8 mouse cellular contexts compared by ENCODE assay signal in genomic region chr6:48546271-48546670, GRCm38 (mm10). TPM values are rescaled to one million over a fixed set of nuclear protein-coding genes. Genes with fewer than 3 reads are reported as not detected.
DNase-seq lines count a peak whose midpoint lies in the region; ATAC-seq and TF ChIP-seq lines count a peak whose summit lies in the region.

No protein-coding gene starts in this region.

- ATAC-seq in embryonic facial prominence, embryonic 14.5 days (ENCODE audit: low read depth), result no peak
- peak; percentile 60 for ATAC-seq in megakaryocyte, adult 5-6 weeks (ENCODE audit: poor library complexity, severe bottlenecking)
- ATAC-seq in frontal cortex, adult (ENCODE audit: low TSS enrichment), result no peak

- H3K36me3 ChIP-seq in thymus, adult 2 months (ENCODE audit: control insufficient read depth, insufficient read depth, low read length), result no peaks in the 10 kb centered on the region
- H3K36me3 ChIP-seq in embryonic facial prominence, embryonic 14.5 days (ENCODE audit: control insufficient read depth, insufficient read depth, low read length), result no peaks in the 10 kb centered on the region

- no peaks in the 10 kb centered on the region for H3K9me3 ChIP-seq in embryonic facial prominence, embryonic 14.5 days (ENCODE audit: control insufficient read depth, low read length)

- H3K27me3 ChIP-seq in thymus, adult 2 months (ENCODE audit: control insufficient read depth, insufficient read depth, low read length), result no peaks in the 10 kb centered on the region
- no peaks in the 10 kb centered on the region for H3K27me3 ChIP-seq in embryonic facial prominence, embryonic 14.5 days (replicated peaks; ENCODE audit: control insufficient read depth, insufficient read depth, low read length)

- no peak overlapping the region for H3K9ac ChIP-seq in embryonic facial prominence, embryonic 14.5 days (ENCODE audit: low read depth, low read length)

- TF ChIP-seq POLR2A in thymus, adult 2 months (IDR thresholded peaks at IDR 0.05; ENCODE audit: control insufficient read depth, extremely low read depth, insufficient read depth, low read length, poor library complexity), result no peak

- H3K4me1 ChIP-seq in thymus, adult 2 months (replicated peaks; ENCODE audit: control insufficient read depth, insufficient read depth, low read length), result no peaks in the 10 kb centered on the region
- peaks cover 10% of the 10 kb centered on the region; the same call in 1 of the 2 replicates for H3K4me1 ChIP-seq in embryonic facial prominence, embryonic 14.5 days (ENCODE audit: control insufficient read depth, insufficient read depth, low read length)

- H3K27ac ChIP-seq in thymus, adult 2 months (ENCODE audit: control insufficient read depth, insufficient read depth, low read length), result no peak overlapping the region
- no peak overlapping the region for H3K27ac ChIP-seq in embryonic facial prominence, embryonic 14.5 days (replicated peaks; ENCODE audit: low read depth, low read length)

- no peak for TF ChIP-seq CTCF in thymus, adult 2 months (IDR thresholded peaks at IDR 0.05; ENCODE audit: borderline replicate concordance, control insufficient read depth, extremely low read depth, insufficient read depth, low read length, poor library complexity)

- DNase-seq in heart, adult 11 months, result peak; percentile 90
- no peak for DNase-seq in heart, adult 8-10 months (ENCODE audit: low spot score)
- peak; percentile 29 for DNase-seq in thymus, adult 2 months
- DNase-seq in thymus, adult 18-20 months, result no peak
- peak; percentile 25 for DNase-seq in embryonic facial prominence, embryonic 14.5 days (ENCODE audit: low spot score)
- DNase-seq in ovary, postnatal 14 days (ENCODE audit: low spot score), result no peak

- H3K4me3 ChIP-seq in thymus, adult 2 months (ENCODE audit: control insufficient read depth, insufficient read depth, low read length), result no peak overlapping the region
- no peak overlapping the region for H3K4me3 ChIP-seq in embryonic facial prominence, embryonic 14.5 days (ENCODE audit: low read depth, low read length)

- H3K4me2 ChIP-seq in embryonic facial prominence, embryonic 14.5 days (ENCODE audit: low read depth, low read length), result no peak overlapping the region

- WGBS in thymus, adult 2 months, result 23% methylated on average over 1 of the region's 1 CpGs
- 63% methylated on average over 1 of the region's 1 CpGs for WGBS in embryonic facial prominence, embryonic 14.5 days

RNA-seq across cellular contexts. Expression of gene Lrrc61, which starts 8.3 kb away (rescaled TPM):
- 10 to 100 TPM; 17.7 to 20.1 (median 18.8) TPM for total RNA-seq in heart, adult 8-10 months (2022)
- 41.4 and 58.7 TPM in 2 replicates for polyA plus RNA-seq in thymus, adult 2 months (2012; rRNA removed)
- 6.7 and 6.8 TPM in 2 replicates for polyA plus RNA-seq in embryonic facial prominence, embryonic 14.5 days (2014; fragmentation: Nextera tagmentation; extraction: Ambion mirVana)
- 13.4 and 14.3 TPM in 2 replicates for total RNA-seq in megakaryocyte, adult 5-6 weeks (2015)
- 9.7 and 11.3 TPM in 2 replicates for total RNA-seq in megakaryocyte, adult 5-6 weeks (2017)

RNA-seq across cellular contexts. Expression of gene Atp6v0e2, which starts 8.9 kb away (rescaled TPM):
- total RNA-seq in heart, adult 8-10 months (2022), result 10 to 100 TPM; 18.1 to 27.4 (median 23.3) TPM
- 3.3 and 4.7 TPM in 2 replicates for polyA plus RNA-seq in thymus, adult 2 months (2012; rRNA removed)
- polyA plus RNA-seq in embryonic facial prominence, embryonic 14.5 days (2014; fragmentation: Nextera tagmentation; extraction: Ambion mirVana), result 22.8 TPM in 2 replicates
- total RNA-seq in megakaryocyte, adult 5-6 weeks (2015), result not detected in 2 replicates
- total RNA-seq in megakaryocyte, adult 5-6 weeks (2017), result 0.48 TPM in 1 of 2 replicates, not detected in the other

RNA-seq across cellular contexts. Expression of gene Rarres2, which starts 26.3 kb away (rescaled TPM):
- total RNA-seq in heart, adult 8-10 months (2022), result 100 to 1,000 TPM in 1 of 4 experiments, 10 to 100 TPM in 3; 62.1 to 108 (median 77.5) TPM
- 17.5 and 28.8 TPM in 2 replicates for polyA plus RNA-seq in thymus, adult 2 months (2012; rRNA removed)
- polyA plus RNA-seq in embryonic facial prominence, embryonic 14.5 days (2014; fragmentation: Nextera tagmentation; extraction: Ambion mirVana), result 21.9 and 29.1 TPM in 2 replicates
- total RNA-seq in megakaryocyte, adult 5-6 weeks (2015), result 0.74 TPM in 1 of 2 replicates, not detected in the other
- total RNA-seq in megakaryocyte, adult 5-6 weeks (2017), result 0.15 and 0.94 TPM in 2 replicates

RNA-seq across cellular contexts. Expression of gene Gm45021, which starts 43.1 kb away (rescaled TPM):
- not detected for total RNA-seq in heart, adult 8-10 months (2022)
- not detected in 2 replicates for polyA plus RNA-seq in thymus, adult 2 months (2012; rRNA removed)
- not detected in 2 replicates for polyA plus RNA-seq in embryonic facial prominence, embryonic 14.5 days (2014; fragmentation: Nextera tagmentation; extraction: Ambion mirVana)
- not detected in 2 replicates for total RNA-seq in megakaryocyte, adult 5-6 weeks (2015)
- total RNA-seq in megakaryocyte, adult 5-6 weeks (2017), result not detected in 2 replicates

RNA-seq across cellular contexts. Expression of gene Repin1, which starts 47.4 kb away (rescaled TPM):
- total RNA-seq in heart, adult 8-10 months (2022), result 10 to 100 TPM; 35.5 to 40.9 (median 36.3) TPM
- polyA plus RNA-seq in thymus, adult 2 months (2012; rRNA removed), result 35.3 and 40.2 TPM in 2 replicates
- polyA plus RNA-seq in embryonic facial prominence, embryonic 14.5 days (2014; fragmentation: Nextera tagmentation; extraction: Ambion mirVana), result 23.1 and 23.4 TPM in 2 replicates
- 1.8 and 2.7 TPM in 2 replicates for total RNA-seq in megakaryocyte, adult 5-6 weeks (2015)
- total RNA-seq in megakaryocyte, adult 5-6 weeks (2017), result 4.0 and 4.3 TPM in 2 replicates

Comparison
In these comparisons a context has a peak if more than half of its experiments do, and no peak if none do; other contexts are left out.
1. DNase-seq: peak in heart, adult 11 months (single experiment), thymus, adult 2 months (single experiment) and embryonic facial prominence, embryonic 14.5 days (single experiment); none in heart, adult 8-10 months (single experiment), thymus, adult 18-20 months (0 of 2) and ovary, postnatal 14 days (single experiment).
2. RNA of gene Atp6v0e2, which starts 8.9 kb away (total RNA-seq): 18.1 to 27.4 TPM in heart, adult 8-10 months; 0.48 TPM in megakaryocyte, adult 5-6 weeks; every median in the first group is over 10 times any median in the second.
3. RNA of gene Rarres2, which starts 26.3 kb away (total RNA-seq): 62.1 to 108 TPM in heart, adult 8-10 months; 0.15 to 0.94 TPM in megakaryocyte, adult 5-6 weeks; every median in the first group is over 10 times any median in the second.